10 mouse cellular contexts compared by ENCODE assay signal in the genomic region with DNA sequence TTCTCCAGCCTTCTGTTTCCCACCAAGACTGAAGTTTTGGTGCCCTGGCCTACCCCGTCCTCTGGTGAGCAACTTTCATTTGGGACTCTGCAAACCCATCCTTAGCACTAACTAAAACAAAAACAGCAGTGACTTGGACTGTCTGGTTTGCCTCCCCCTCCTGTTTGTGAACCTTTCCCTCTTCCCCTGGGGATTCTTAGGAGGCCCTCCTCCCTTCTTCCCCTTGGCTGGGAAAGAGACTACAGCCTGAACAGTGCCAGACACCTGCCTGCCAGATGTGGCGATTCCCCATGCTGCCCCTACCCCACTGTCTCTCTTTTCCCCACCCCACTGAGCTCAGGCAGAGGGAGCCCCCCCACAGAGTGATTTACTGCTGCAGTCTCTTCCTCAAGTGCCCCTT. TPM values are rescaled to one million over a fixed set of nuclear protein-coding genes. Genes with fewer than 3 reads are reported as not detected.
DNase-seq lines count a peak whose midpoint lies in the region; ATAC-seq and TF ChIP-seq lines count a peak whose summit lies in the region.
"Had no signal": no experiment of that assay in that cellular context is flagged by ENCODE, and none has a peak within 500 bp of the region (broad histone marks: within the 10 kb centered on the region; RNA-seq: fewer than 3 reads in every experiment).

No protein-coding gene starts in this region.

- TF ChIP-seq EP300 in liver, postnatal 0 days (IDR thresholded peaks at IDR 0.05; ENCODE audit: low read depth): no peak

- intact Hi-C loops in left cerebral cortex, postnatal 14 days (cut with DNase I): no loop called here

- H3K36me3 ChIP-seq in liver, postnatal 0 days (replicated peaks; ENCODE audit: insufficient read depth, low read length): peaks cover 33% of the 10 kb centered on the region
- H3K36me3 ChIP-seq in forebrain, embryonic 11.5 days (ENCODE audit: control insufficient read depth, insufficient read depth, low read length): no peaks in the 10 kb centered on the region
- peaks cover 28% of the 10 kb centered on the region for H3K36me3 ChIP-seq in limb, embryonic 13.5 days
- H3K36me3 ChIP-seq in stomach, embryonic 15.5 days: peaks cover 15% of the 10 kb centered on the region

- no peak for ATAC-seq in liver, postnatal 0 days
- no peak for ATAC-seq in forebrain, embryonic 11.5 days (replicated peaks; ENCODE audit: low FRiP score)
- peak; percentile 17; the same call in 1 of the 2 replicates for ATAC-seq in limb, embryonic 13.5 days (ENCODE audit: low FRiP score, low read depth)
- ATAC-seq in stomach, embryonic 15.5 days (ENCODE audit: insufficient read depth, low FRiP score, low read depth): no peak

- no peak overlapping the region for H3K4me2 ChIP-seq in liver, postnatal 0 days (ENCODE audit: low read depth, low read length)
- H3K4me2 ChIP-seq in forebrain, embryonic 11.5 days (ENCODE audit: low read depth, low read length, severe bottlenecking): peak overlapping the region; percentile 56; the same call in 1 of the 2 replicates
- peak overlapping the region; percentile 63 for H3K4me2 ChIP-seq in limb, embryonic 13.5 days (replicated peaks)
- no peak overlapping the region for H3K4me2 ChIP-seq in stomach, embryonic 15.5 days

- no peak overlapping the region; the same call in 1 of the 2 replicates for H3K9ac ChIP-seq in liver, postnatal 0 days (replicated peaks)
- H3K9ac ChIP-seq in forebrain, embryonic 11.5 days (ENCODE audit: low read length): peak overlapping the region; percentile 60
- H3K9ac ChIP-seq in limb, embryonic 13.5 days: 0 out of 2 replicates have a peak overlapping the region, but pooled peaks have one; percentile 48
- H3K9ac ChIP-seq in stomach, embryonic 15.5 days: no peak overlapping the region

- TF ChIP-seq CTCF in liver, postnatal 0 days (IDR thresholded peaks at IDR 0.05; ENCODE audit: low read depth): no peak

- H3K4me1 ChIP-seq in liver, postnatal 0 days (ENCODE audit: insufficient read depth): peaks cover 21% of the 10 kb centered on the region
- H3K4me1 ChIP-seq in forebrain, embryonic 11.5 days (replicated peaks; ENCODE audit: control insufficient read depth, insufficient read depth, low read length): peaks cover 69% of the 10 kb centered on the region
- H3K4me1 ChIP-seq in limb, embryonic 13.5 days: peaks cover 93% of the 10 kb centered on the region
- H3K4me1 ChIP-seq in stomach, embryonic 15.5 days: peaks cover 59% of the 10 kb centered on the region

- WGBS in liver, postnatal 0 days (ENCODE audit: insufficient replicate concordance): 60% methylated on average over 2 of the region's 2 CpGs
- 15% methylated on average over 2 of the region's 2 CpGs for WGBS in forebrain, embryonic 11.5 days
- 8% methylated on average over 2 of the region's 2 CpGs for WGBS in limb, embryonic 13.5 days
- WGBS in stomach, embryonic 15.5 days: 28% methylated on average over 2 of the region's 2 CpGs

- no peak overlapping the region for H3K4me3 ChIP-seq in liver, postnatal 0 days (ENCODE audit: low read depth, low read length)
- H3K4me3 ChIP-seq in forebrain, embryonic 11.5 days (ENCODE audit: low read depth, low read length): no peak overlapping the region
- 0 out of 2 replicates have a peak overlapping the region, but pooled peaks have one; percentile 34 for H3K4me3 ChIP-seq in limb, embryonic 13.5 days
- H3K4me3 ChIP-seq in stomach, embryonic 15.5 days (replicated peaks): no peak overlapping the region

- H3K27ac ChIP-seq in liver, postnatal 0 days (ENCODE audit: low read depth): no peak overlapping the region
- H3K27ac ChIP-seq in forebrain, embryonic 11.5 days (ENCODE audit: low read depth, low read length): peak overlapping the region; percentile 99
- H3K27ac ChIP-seq in limb, embryonic 13.5 days: peak overlapping the region; percentile 97
- H3K27ac ChIP-seq in stomach, embryonic 15.5 days: peak overlapping the region; percentile 83

- H3K27me3 ChIP-seq in liver, postnatal 0 days (ENCODE audit: insufficient read depth, low read length): 0 out of 2 replicates have a peak, but pooled peaks cover 2% of the 10 kb centered on the region
- H3K27me3 ChIP-seq in forebrain, embryonic 11.5 days (ENCODE audit: control insufficient read depth, insufficient read depth, low read length): no peaks in the 10 kb centered on the region
- H3K27me3 ChIP-seq in limb, embryonic 13.5 days: no peaks in the 10 kb centered on the region
- H3K27me3 ChIP-seq in stomach, embryonic 15.5 days (replicated peaks): no peaks in the 10 kb centered on the region

- peak; percentile 38 for DNase-seq in liver
- no peak for DNase-seq in liver, postnatal 0 days
- no peak for DNase-seq in forebrain, embryonic 11.5 days (ENCODE audit: low spot score)
- no peak for DNase-seq in spleen, postnatal 4 days (ENCODE audit: low spot score in 2 of 2)
- no peak for DNase-seq in left cerebral cortex, postnatal 14 days (ENCODE audit: low spot score in 2 of 2)
- DNase-seq in urinary bladder, adult 18-20 months (ENCODE audit: low spot score in 2 of 2): no peak
- DNase-seq: right cerebral cortex, postnatal 25 days had no signal

- H3K9me3 ChIP-seq in liver, postnatal 0 days (ENCODE audit: low read length): no peaks in the 10 kb centered on the region
- H3K9me3 ChIP-seq in forebrain, embryonic 11.5 days (ENCODE audit: control insufficient read depth, low read length): no peaks in the 10 kb centered on the region
- H3K9me3 ChIP-seq in limb, embryonic 13.5 days: no peaks in the 10 kb centered on the region
- no peaks in the 10 kb centered on the region for H3K9me3 ChIP-seq in stomach, embryonic 15.5 days

RNA-seq across cellular contexts. Expression of gene Gpr84, which starts 9.4 kb away (rescaled TPM):
- polyA plus RNA-seq in liver, postnatal 0 days (2015; fragmentation: Nextera tagmentation; extraction: Ambion mirVana): 1.1 and 1.8 TPM in 2 replicates
- polyA plus RNA-seq in forebrain, embryonic 11.5 days (2014; fragmentation: Nextera tagmentation; extraction: Ambion mirVana): not detected in 2 replicates
- polyA plus RNA-seq in limb, embryonic 13.5 days (2015; fragmentation: Nextera tagmentation; extraction: Ambion mirVana): 0.34 and 0.41 TPM in 2 replicates
- 0.46 and 0.53 TPM in 2 replicates for polyA plus RNA-seq in stomach, embryonic 15.5 days (2015; fragmentation: Nextera tagmentation; extraction: Ambion mirVana)
- 1 to 10 TPM; 1.0 to 1.1 TPM for total RNA-seq in left cerebral cortex, postnatal 14 days (2021)
- total RNA-seq: common myeloid progenitor, adult 5-6 weeks had no signal

RNA-seq across cellular contexts. Expression of gene Copz1, which starts 28.5 kb away (rescaled TPM):
- polyA plus RNA-seq in liver, postnatal 0 days (2015; fragmentation: Nextera tagmentation; extraction: Ambion mirVana): 110 and 121 TPM in 2 replicates
- polyA plus RNA-seq in forebrain, embryonic 11.5 days (2014; fragmentation: Nextera tagmentation; extraction: Ambion mirVana): 265 TPM in 2 replicates
- polyA plus RNA-seq in limb, embryonic 13.5 days (2015; fragmentation: Nextera tagmentation; extraction: Ambion mirVana): 283 TPM in 2 replicates
- polyA plus RNA-seq in stomach, embryonic 15.5 days (2015; fragmentation: Nextera tagmentation; extraction: Ambion mirVana): 248 and 260 TPM in 2 replicates
- total RNA-seq in left cerebral cortex, postnatal 14 days (2021): 100 to 1,000 TPM; 107 to 114 TPM

RNA-seq across cellular contexts. Expression of gene Zfp385a, which starts 38.8 kb away (rescaled TPM):
- 10.1 TPM in 2 replicates for polyA plus RNA-seq in liver, postnatal 0 days (2015; fragmentation: Nextera tagmentation; extraction: Ambion mirVana)
- polyA plus RNA-seq in forebrain, embryonic 11.5 days (2014; fragmentation: Nextera tagmentation; extraction: Ambion mirVana): 27.4 and 27.8 TPM in 2 replicates
- 11.7 and 13.1 TPM in 2 replicates for polyA plus RNA-seq in limb, embryonic 13.5 days (2015; fragmentation: Nextera tagmentation; extraction: Ambion mirVana)
- polyA plus RNA-seq in stomach, embryonic 15.5 days (2015; fragmentation: Nextera tagmentation; extraction: Ambion mirVana): 8.2 and 9.3 TPM in 2 replicates
- 10 to 100 TPM; 59.8 to 63.2 TPM for total RNA-seq in left cerebral cortex, postnatal 14 days (2021)

RNA-seq across cellular contexts. Expression of gene Nfe2, which starts 42.8 kb away (rescaled TPM):
- 85.8 and 89.1 TPM in 2 replicates for polyA plus RNA-seq in liver, postnatal 0 days (2015; fragmentation: Nextera tagmentation; extraction: Ambion mirVana)
- 6.6 and 7.6 TPM in 2 replicates for polyA plus RNA-seq in forebrain, embryonic 11.5 days (2014; fragmentation: Nextera tagmentation; extraction: Ambion mirVana)
- polyA plus RNA-seq in limb, embryonic 13.5 days (2015; fragmentation: Nextera tagmentation; extraction: Ambion mirVana): 2.8 and 3.8 TPM in 2 replicates
- 7.8 and 15.9 TPM in 2 replicates for polyA plus RNA-seq in stomach, embryonic 15.5 days (2015; fragmentation: Nextera tagmentation; extraction: Ambion mirVana)
- not detected for total RNA-seq in left cerebral cortex, postnatal 14 days (2021)

Comparison
In these comparisons a context has a peak if more than half of its experiments do, and no peak if none do; other contexts are left out.
1. H3K4me2 ChIP-seq: peak in forebrain, embryonic 11.5 days (single experiment) and limb, embryonic 13.5 days (single experiment); none in liver, postnatal 0 days (single experiment) and stomach, embryonic 15.5 days (single experiment).
2. H3K9ac ChIP-seq: peak in forebrain, embryonic 11.5 days (single experiment) and limb, embryonic 13.5 days (single experiment); none in liver, postnatal 0 days (single experiment) and stomach, embryonic 15.5 days (single experiment).